Mouse (Mus musculus) spleen, postnatal 36 days (tissue): ENCODE measurements at regions not wholly inside any gene's neighbourhood (a gene's known extent, or its start where the extent isn't known, plus 50 kb on each side); places are given as distances from the start of the nearest gene placed in this dataset.
"Not testable (repeated sequence)": the region's sequence is repeated elsewhere in the genome, so short reads cannot be mapped to it uniquely, and the experiment has no call there.

ENCODE experiments used
- DNase-seq, 2 experiments: peaks; one replicate each; pipeline ENCODE4 v3.0.0; 2022; ENCODE audit warnings: low spot score in 2 of 2, mixed read lengths in 1 of 2

DNA sequence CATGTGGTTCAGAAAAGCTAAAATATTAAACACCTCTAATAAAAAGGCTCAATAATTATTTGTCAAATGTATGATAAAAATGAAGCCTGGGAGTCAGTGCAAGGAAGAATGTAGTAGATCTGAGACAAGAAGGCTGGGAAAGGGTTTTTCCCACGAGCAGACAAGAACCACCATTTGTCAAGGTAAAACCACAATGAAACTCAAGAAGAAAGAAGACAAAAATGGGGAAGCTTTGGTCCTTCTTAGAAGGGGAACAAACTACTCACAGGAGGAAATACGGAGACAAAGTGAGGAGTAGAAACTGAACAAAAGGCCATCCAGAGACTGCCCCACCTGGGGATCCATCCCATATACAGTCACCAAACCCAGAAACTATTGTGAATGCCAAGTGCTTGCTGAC is 420.0 kb downstream of the Hs3st1 start:
- no peak for DNase-seq

DNA sequence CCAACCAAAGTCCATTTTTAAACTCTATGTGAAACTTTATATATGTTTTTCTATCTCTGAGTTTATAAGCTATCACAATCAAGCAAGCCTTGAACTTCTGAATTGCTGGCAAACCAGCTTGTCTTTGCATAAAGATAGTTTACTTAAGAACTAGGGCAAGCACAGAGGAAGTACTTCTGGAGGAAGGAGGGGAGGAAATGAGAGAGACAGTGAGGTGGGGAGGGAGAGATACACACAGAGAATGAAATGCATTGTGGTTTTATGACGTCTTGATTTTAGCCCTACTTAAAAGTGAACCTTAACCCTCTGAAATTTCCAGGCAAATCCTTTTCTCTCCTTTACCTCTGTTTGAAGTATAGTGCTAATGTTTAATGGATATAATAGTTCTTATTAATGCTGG is 421.0 kb downstream of the Hs3st1 start:
- peak; percentile 4 to 5 for DNase-seq

DNA sequence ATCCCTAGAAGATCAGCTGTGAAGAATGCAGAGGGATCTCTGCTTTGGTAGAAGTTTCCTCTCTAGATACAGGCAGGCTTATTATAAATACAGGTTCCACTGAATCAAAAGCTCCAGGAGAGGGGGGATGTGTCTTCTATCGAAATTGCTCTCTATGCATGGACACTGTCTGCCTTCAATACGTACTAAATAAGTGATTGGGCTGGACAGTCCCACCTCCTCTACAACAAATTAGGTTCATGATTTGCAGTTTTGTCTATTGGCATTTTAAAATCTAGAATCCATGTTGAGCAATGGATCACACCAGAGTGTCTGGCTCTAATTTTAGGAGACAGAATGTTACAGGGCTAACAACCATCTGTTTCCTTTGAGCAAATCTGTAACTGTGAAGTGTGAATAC is 429.9 kb downstream of the Hs3st1 start:
- no peak for DNase-seq

DNA sequence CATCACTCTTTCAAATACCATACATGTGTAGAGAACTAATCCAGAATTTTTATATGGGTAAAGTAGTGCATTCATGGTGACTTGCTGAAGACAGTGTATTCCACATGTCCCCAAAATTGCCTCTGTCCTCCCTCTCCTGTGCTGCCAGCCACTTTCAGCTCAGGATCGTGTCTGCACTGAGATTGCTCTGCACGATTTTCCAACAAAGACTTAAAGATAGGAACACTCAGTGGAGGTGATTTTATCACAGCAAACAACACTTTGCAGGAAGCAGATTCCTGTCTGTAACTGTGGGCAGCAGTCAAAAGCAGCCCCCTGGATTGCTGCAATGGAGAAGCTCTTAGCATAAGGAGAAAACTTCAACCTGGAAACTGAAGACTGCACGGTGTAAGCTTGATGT is 438.8 kb downstream of the Hs3st1 start:
- no peak for DNase-seq

DNA sequence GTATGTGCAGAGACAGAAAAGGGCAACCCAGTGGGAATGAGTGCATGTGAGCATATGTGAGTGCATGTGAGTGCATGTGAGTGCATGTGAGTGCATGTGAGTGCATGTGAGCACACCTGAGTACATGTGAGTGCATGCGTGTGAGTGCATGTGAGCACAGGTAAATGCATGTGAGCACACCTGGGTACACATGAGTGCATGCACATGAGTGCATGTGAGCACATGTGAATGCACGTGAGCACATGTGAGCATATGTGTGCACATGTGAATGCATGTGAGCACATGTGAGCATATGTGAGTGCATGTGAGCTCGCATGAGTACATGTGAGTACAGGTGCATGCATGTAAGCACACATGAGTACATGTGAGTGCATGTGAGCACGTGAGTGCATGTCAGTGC is 434.6 kb upstream of the Clnk start:
- no peak for DNase-seq

DNA sequence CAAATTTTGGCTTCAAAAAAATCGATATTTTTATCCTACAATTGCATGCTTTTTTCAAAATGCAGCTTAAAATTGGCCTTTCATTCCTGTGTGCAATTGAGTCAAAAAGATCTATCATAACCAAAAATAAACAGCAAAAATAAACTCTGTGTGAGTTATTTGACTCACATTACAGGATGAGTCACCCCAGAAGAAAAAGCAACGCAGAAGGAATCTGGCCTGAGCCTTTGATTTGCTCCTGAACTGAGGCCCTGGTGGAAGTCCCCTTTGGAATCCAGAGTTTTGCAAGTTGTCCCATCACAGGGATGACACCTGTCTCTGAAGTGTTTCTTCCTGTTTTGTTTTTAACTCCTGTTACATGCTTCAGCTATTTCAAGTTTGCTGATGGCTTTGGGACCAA is 429.2 kb upstream of the Clnk start:
- DNase-seq, result no peak

DNA sequence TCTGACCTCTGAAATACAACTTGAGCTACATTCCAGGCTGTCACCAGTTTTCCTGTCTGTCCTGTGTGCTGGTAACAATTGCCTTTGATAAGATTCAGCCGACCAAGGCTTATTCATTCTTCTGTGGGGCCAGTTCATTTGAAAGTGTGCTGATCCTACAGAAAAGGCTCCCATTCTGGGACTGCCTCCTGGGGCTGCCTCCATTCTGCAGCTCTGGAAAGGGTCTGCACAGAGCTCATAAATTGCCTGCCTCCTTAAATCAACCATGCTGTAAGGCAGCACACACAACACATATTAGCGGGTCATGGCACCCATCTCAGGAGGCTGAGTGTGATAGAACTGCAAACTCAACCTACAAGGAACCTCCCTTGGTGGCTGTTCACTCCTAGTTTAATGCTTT is 416.2 kb upstream of the Clnk start:
- no peak for DNase-seq

DNA sequence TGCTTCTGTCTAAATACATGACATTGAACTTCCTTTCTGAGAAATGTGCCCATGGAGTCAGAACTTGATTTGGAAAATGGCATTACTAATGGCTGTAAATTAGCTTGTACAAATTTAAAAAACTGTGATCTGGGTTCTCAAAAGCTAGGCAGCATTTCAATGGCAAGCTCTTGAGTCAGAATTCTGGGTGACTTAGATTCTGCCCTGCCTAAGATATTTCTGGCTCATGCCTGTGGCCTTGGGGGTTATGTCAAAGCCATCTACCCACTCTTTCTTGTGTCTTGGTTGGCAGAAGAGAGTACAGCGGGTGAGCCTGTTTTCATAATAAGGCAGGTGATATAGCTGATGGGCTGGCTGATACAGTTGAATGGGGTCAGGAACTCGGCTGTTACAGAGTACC is 404.4 kb upstream of the Clnk start:
- no peak for DNase-seq

DNA sequence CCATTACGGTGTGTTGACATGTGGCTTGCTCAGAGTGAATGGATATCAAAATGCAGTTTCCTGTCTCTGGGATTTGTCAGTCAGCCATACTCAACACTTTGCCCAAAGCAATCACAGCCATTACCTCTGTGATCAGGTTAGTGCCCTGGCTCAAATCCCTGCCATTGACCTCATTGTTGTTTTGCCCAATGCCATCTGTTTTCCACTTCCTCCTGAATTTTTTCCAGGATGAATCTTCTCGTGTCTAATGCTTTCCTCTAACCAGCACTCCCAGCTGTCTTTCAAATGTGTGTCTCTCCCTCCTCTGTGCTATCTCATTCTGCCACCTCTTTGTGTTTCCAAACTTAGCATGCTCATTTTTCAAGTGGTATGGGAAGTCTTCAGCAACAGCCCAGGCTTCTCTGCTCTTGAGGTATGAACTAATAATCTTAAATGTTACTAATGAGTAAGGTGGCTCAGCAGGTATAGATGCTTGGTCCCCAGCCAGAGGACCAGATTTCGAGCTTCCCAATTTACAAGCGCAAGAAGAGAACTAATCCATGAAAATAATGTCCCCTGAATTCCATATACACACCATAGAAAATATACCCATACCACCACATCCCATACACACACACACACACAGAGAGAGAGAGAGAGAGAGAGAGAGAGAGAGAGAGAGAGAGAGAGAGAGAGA is 397.2 kb upstream of the Clnk start:
- no peak for DNase-seq

DNA sequence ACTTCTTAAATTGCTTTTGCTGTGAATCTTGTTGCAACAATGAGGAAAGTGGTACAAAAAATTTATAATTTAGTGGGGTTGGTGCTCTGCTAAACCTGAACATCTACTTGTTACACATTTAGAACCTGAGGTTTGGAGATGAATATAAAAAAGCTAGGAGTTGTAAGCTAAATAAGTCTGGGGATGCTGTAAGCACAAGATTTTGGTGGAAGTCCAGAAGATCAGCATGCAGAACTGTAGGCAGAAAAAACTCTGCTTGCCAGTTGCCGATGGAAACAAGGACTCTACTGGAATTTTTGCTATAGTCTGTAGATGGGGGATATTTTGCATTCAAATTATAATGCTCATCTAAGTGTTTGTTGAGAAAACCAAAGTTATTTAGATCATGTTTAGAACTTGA is 390.5 kb upstream of the Clnk start:
- DNase-seq, result no peak

DNA sequence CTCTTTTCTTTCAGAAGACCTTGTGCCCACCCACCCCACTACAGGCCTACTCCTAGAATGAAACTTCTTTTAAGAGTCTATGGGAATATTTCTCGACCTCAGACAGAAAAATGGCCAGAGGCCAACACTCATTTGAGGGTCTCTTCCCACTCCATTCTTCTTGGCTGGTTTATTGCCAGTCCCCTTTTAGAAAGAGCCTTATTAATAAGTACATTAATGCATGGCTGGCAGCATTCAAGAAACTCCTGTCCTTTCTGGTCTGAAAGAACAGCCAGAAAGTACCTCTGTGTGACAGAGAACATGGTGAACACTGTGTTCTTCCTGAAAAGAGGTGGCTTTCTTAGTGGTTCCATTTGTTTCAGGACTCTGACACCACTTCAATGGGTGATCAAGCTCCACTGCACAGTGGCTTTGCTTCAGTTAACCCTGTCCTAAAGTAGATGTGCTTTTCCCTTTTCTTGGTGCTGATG is 384.1 kb upstream of the Clnk start:
- no peak for DNase-seq

DNA sequence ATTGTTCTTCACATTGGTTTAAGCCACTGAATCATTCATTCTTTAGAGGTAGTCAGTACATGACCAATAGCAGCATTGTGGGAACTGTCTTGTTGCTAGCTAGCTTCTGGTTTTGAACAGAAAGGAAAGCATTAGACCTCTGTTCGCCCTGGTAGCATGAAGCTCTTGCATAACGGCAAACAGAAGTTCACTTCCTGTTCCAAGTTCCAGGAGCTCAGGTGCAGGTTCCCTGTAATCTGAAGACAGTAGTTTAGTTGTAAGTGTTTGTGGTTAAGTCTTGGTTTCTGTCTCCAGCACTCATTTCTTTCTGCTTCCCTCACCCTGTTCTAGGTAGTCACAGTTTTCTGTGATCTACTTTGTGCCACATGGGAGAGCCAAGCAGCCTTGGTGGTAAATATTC is 381.1 kb upstream of the Clnk start:
- DNase-seq, result no peak

DNA sequence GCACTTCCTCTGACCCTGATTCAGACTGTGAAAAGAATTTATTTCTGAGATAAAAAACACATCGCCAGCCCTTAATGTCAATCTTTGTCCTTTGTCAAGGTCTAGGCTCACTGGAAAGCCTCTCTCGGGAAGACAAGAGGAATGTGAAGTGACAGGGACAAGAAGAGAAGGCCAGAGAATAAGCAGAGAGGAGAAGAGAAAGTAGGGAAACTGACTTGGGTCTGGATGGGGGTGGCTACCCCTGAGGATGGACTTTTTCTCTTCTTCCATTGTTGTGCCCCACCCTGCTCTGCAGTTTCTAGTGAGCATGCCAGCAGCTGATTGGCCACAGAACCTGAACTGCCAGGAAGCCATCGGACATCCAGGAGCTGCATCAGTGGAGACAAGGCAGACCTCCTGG is 375.6 kb upstream of the Clnk start:
- no peak for DNase-seq

DNA sequence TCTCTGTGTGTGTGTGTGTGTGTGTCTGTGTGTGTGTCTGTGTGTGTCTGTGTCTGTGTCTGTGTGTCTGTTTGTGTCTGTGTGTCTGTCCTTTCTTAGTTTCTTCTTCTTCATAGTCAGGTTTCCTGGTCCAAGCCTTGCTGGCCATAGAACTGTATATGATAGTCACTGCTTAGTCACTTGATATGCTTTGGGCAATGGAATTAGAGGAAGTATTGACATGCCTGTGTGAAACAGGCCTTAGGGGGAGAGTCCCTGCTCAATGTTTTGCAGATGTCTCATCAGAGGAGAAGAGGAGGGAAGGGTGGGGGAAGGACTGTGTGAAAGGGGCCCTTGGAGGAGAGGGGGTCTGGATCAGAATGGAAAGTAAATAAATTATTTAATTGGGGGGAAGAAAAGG is 374.4 kb upstream of the Clnk start:
- no peak for DNase-seq

DNA sequence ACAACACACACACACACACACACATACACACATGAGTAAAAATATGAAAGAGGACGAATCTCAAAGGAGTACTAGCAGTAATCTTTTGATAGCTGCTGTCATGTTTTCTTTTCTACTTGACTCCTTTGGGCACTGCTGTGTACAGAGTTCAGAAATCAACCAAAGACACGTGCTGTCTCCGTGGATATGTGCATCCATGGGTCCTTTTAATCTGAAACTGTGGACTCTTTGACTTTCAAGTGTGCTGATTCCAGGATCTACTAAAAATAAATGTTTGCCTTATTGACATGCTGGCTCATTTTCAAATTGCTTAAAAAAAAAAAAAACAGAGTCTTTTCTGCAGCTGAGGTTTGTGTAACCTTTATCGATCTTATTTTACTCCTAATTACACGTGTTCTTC is 343.1 kb upstream of the Clnk start:
- no peak for DNase-seq

DNA sequence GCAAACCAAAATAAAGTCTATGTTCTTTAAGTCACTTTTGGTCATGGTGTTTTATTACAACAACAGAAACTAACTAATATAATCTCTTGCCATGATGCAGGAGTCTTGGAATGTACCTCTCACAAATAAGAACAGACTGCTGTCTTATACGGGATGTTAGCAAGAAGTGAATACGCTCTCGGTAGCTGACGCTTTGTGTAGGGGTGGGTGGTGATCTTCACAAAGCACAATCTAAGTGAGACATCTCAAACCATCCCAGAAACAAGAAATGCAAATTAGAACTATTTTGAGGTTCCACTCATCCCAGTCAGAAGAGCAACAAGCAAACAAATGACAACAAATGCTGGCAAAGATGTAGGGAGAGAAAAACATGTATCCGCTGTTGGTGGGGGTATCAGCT is 339.7 kb upstream of the Clnk start:
- DNase-seq, result no peak

DNA sequence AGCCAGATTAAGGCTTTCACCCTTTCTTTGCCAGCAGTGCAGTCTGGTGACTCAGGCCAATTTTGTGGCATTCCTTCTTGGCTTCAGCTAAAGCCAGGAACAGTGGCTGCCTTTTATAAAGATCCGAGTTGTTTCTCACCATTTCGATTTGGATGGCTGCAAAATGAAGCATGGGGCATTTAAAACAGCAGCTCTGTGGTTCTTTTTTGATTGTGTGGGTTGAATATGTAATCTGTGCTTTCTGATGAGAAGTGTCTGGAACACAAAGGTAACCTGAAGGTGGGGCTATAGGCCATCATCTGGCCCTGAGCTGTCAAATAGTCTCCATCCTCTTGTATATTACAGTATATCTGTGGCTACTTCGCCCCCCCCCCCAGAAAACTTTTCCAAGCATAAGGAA is 338.4 kb upstream of the Clnk start:
- no peak for DNase-seq

DNA sequence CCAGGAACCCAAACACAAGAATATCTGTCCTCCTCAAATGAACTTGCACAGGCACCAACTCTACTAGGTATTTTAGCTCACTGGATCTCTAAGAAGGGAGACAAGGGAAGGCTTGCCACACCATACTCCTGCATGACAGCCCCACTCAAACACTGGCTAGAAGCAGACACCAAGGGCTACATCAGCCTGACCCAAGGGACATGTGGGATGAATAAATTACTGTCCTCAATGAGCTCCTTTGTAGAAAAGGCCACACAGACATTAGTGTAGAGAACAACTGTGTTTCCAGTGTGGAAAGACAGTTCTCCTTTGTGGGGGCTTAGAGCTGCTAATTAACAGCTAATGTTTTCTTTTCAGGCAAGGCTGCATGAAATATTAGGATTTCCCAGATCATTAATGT is 335.9 kb upstream of the Clnk start:
- DNase-seq, result no peak

DNA sequence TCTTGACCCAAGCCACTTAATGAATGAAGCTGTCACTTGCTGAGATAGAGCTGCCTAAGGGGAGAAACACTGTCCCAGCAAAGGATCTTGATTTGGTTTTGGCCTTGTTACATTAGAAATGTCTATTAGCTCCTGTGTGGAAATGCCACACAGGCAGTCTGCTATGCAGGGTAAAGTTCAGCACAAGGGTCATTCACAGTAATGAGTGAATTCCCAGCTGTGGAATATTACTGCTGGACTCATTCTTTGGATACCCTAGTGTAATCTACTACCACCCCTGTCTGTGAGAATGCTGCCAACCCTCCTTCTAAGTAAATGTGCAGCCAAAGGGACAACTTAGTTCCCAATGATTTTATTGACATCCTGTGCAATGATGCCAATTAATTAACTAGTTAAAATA is 322.2 kb upstream of the Clnk start:
- no peak for DNase-seq

DNA sequence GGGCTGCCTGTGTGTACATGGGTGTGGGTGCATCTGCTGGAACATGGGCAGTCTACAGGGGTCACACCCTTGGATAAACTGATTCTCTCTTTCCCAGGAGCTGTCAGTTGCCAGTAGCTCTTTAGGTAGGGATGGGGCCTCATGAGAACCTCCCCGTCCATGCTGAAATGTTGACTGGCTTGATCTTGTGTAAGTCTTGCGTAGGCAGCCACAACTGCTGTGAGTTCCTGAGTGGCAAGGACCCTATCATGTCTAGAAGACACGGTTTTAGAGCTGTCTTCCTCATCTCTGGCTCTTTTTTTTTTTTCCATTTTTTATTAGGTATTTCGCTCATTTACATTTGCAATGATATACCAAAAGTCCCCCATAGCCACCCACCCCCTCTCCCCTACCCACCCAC is 314.5 kb upstream of the Clnk start:
- DNase-seq, result not testable (repeated sequence)

DNA sequence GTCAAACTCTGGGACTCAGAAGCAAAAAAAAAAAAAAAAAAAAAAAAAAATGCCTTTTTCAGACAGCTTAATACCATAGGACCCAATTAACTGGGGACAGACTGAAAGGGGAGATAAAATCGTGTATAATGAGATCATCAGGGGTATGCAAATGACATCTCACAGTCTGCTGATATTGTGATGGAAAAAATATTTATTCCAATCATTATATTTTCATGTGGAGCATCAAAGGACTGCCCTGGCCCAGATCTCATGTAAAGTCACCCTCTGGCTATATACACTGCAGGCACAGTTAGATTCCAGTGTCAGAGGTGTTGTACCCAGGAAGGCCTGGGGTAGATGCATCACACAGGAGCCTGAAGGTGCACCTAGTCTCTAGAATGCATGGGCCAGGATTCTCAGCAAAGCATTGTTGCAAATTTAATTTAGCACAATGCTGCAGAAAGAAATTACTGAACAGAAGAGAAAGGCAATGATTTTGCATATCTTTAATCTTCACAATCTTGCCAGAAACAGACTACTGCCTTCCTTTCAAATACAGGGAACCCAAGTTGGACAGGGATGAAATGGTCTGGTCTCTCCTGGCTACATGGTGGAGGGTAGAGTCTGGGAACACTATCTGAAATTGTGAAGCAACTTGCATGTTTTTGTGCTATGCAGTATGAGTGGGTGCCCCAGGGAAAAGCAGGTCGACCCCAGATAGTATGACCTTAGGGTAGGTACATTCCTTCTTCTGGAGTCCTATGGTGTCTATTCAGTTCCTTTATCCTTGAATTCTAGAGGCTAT is 305.2 kb upstream of the Clnk start:
- no peak for DNase-seq

DNA sequence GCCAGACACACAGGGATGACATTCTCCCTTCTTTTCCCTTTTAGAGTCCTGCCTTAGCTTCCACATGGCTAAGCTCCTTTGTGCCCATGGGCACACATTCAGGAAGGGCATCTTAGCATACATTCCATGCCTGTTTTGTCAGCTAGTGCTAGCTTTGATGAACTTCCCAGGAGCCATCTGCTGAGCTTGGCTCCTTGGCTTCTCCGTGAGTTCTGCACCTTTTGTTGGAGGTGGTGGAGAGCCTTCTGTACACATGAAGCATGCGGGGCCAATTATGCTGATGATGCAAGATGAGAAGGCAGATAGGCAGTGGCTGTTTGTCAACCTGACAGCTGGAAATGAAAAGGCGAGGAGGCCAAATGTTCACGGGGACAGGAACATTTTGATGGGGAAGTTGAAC is 304.4 kb upstream of the Clnk start:
- DNase-seq, result no peak

DNA sequence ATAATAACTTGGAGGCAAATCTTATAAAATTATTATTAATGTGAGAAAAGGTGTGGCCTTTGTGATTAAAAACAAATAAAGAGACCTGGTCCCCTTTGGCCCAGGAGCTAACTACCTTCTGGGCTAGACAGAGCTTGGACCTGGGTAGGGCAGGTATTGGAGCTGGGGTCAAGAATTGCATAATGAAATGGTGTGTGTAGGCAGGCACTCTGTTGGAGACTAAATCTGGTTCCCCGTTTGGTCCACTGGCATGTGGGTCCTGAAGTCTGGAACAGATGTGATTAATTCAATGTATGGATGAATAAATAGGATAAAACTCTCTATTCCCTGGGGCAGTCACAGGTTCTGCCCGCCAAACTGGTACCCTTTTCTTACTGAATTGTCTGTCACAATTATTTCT is 301.3 kb upstream of the Clnk start:
- no peak for DNase-seq

DNA sequence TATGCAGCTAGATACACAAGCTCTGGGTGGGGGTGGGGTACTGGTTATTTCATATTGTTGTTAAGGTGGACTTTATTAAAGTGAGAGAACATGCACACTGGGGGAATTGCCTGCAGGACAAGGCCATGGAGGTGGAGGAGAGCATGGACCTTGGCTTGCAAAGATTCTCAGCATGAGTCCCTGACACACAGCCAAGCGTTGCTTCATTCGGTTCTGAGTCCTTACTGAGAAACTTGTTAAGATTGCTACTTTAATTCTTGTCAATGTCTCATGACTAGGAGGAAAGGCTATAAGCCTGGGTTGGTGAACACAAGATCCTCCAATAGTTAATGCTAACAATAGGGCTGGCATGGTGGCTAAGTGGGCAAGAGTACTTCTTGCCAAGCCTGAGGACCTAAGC is 300.3 kb upstream of the Clnk start:
- no peak for DNase-seq
